Mouse (Mus musculus) bone marrow macrophage, adult 2 months (primary cell): ENCODE data around the gene Pld1.

ENCODE experiments used
- CTCF ChIP-seq: IDR thresholded peaks from 2 replicates; pipeline ENCODE4 v1.5.1; 2012; ENCODE audit warnings: low read depth, mild to moderate bottlenecking, low read length, moderate library complexity
- POLR2A ChIP-seq: IDR thresholded peaks from 2 replicates; pipeline ENCODE4 v1.6.1; 2012; ENCODE audit warnings: mild to moderate bottlenecking, low read depth, low read length, borderline replicate concordance

DNA sequence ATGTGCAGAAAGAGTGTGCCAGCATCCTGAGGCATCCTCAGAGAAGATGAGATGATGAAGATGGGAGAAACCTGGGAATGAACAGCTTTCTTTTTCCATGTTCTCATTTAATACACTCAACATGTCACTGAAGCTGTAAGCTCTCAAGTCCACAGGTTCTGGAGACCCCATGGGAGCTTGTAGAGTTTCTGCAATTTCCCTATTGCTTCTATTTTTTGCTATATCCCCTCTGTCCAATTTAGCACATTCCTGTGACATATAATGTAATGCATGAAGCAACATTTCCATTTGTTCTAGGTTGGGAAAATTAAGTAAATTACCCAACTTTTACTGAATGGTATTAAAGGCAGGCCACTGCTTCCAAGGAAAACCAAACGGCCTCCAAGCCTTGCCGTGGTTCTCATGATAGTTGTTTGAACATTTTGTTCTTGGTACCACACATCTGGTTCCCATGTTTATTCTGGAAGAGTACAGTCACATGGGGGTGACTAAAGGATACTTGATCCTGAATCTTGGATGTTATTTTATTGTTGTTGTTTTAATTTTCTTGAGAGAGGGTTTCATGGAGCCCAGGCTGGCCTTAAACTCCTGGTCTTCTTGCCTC is 52.7 kb downstream of the Pld1 start:
- TF ChIP-seq CTCF: no peak
- TF ChIP-seq POLR2A: no peak
